Mouse (Mus musculus) lung, postnatal 10 days (tissue): ENCODE results near the gene Mei4.

Experiments used
- DNase-seq: peaks from one replicate; pipeline ENCODE4 v3.0.0; 2021

Mei4 gene

GRCm38 (mm10) chr9:82162415-82162814 lies 298.9 kb downstream of the Mei4 start:
- DNase-seq = no peak

GRCm38 (mm10) chr9:82217976-82218375 lies 354.5 kb downstream of the Mei4 start:
- no peak for DNase-seq

- DNase-seq = no peak
Observed at GRCm38 (mm10) chr9:82247695-82248445, 384.4 kb downstream of the Mei4 start.
